Mouse (Mus musculus) lung, postnatal 10 days (tissue): ENCODE measurements around the gene Rfx2.

Experiments
- DNase-seq: peaks from one replicate; pipeline ENCODE4 v3.0.0; 2021

Gene Rfx2

GRCm38 (mm10) chr17:56831111-56831816, 451 bp upstream of the Rfx2 start:
- peak; percentile 99 for DNase-seq

DNA sequence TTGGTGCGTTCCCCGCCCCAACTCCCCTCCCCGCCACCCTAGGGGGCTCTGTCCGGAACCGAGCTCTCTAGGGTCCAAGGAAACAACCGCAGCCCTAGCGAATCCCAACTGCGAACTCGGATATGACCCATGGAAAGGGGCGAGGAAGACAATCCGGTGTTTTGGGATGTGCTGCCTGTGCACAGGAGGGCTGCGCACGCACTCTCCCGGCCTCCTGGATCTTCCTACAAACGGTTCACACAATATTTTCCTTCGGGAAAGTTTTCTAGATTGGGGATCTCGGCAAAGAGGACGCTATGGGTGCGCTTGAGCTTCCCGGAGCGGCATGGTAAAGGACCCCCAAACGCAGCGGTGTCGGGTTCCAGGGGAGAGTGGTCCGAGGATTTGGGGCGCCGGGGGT, 1.0 kb downstream of the Rfx2 start:
- no peak for DNase-seq

GRCm38 (mm10) chr17:56829171-56829570, 1.6 kb downstream of the Rfx2 start:
- no peak for DNase-seq

DNA sequence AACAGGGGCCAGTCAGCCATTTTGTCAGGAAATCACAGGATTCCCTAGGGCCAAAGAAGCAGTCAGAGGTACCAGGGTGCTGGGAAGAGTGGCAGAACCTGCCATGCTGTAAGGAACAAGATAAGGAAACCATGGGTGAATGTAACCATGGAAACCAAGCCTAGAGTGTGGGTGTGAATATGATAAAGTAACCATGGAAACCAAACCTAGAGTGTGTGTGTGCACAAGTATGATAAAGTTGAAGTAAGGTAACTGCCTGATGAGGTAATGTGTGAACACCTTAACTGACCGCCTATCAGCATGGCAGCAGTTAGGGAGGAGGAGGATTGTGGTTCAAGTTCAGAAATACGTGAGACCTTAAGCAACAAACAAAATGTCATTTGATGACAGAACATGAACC, 4.1 kb downstream of the Rfx2 start:
- DNase-seq: no peak

DNA sequence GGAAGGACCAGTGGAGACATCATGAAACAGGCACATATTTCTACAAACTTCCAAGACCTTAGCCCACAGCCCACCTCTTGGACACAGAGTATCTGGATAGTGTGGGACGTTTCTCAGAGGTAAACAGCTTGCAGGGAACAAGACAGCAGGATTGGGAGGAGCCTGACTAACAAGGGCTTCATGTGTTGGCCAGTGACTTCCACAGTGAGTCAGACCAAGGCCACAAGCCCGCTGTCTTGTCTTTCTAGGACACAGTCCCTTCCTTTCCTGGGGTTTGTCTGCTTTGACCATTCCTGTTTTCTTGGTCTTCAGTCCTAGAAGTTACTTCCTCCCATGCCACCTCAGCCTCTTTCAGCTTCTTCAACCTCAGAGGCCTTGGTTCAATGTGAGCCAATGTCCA, 7.5 kb downstream of the Rfx2 start:
- DNase-seq: no peak

GRCm38 (mm10) chr17:56822380-56822779, 8.4 kb downstream of the Rfx2 start:
- no peak for DNase-seq

- DNase-seq: peak; percentile 42
Measured at GRCm38 (mm10) chr17:56819694-56820111, 11.1 kb downstream of the Rfx2 start.

GRCm38 (mm10) chr17:56819032-56819545, 11.7 kb downstream of the Rfx2 start:
- no peak for DNase-seq

DNA sequence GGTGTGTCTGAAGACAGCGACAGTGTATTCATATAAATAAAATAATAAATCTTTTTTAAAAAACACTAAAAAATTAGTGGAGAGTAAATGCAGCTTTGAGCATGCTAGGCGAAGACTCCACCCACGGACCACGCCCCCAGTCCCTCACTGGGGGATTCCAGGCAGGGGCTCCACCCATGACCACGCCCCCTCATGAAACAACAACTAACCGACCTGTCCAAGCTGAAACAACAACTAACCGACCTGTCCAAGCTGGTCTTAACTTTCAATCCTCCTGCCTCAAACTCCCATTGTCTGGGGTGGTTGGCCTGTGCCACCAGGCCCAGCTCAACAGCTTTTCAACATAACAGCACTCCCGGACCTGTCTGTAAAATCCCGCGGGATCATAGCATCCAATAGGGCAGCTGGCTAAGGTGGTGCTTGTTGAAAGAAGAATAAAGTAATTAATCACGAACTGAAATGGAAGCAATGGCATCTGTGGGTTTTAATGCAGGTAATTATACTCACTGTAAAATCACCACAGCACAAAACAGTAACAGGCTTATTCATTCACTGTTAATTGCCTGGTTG, 12.7 kb downstream of the Rfx2 start:
- peak; percentile 47 for DNase-seq

DNA sequence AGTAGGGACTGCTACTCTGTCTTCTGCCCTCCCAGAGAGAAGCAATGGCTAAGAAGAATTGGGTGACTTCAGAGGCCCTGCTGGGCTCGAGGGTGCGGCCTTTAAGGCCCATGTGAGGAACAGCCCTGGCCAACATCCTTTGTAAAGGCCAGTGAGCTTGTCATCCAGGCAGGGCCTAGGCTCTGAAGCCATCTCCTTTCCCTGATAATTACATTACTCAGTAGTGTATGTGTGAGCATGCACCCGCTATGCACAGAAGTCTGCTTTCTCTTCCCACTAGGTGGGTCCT, 15.8 kb downstream of the Rfx2 start:
- no peak for DNase-seq

DNA sequence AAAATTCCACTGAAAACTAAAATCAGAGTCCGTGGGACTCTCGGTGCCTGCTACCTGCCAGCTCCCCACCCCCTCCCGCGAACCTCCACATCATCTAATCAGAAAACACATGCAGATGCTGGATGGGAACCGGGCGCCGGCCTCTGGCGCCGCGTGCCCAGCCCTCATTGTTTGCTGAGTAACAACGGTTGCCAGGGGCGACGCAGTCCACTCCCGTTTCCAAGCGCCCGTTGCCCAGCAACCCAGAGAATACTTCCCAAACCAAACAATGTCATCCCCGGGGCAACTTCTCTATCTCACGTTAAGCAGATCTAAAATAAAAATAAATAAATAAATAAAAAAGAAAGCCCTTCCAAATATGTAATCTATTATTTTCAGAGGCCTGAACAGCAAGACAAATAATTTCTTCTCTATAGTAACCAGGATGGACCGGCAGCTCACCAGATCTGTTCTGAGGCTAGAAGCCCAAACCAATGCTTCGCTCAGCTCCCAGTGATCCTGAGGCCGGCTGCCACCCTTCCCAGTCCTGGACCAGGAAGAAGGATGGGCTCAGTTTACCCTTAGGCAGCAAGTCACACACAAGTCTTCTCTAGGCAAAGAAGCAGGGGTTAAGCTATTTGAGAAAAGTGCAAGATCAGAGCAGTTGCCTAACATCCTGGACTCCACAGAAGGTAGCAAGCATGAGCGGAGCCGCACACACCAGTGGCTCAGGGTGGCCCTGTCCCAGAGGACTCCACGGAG, 16.3 kb downstream of the Rfx2 start:
- peak; percentile 94 for DNase-seq

DNA sequence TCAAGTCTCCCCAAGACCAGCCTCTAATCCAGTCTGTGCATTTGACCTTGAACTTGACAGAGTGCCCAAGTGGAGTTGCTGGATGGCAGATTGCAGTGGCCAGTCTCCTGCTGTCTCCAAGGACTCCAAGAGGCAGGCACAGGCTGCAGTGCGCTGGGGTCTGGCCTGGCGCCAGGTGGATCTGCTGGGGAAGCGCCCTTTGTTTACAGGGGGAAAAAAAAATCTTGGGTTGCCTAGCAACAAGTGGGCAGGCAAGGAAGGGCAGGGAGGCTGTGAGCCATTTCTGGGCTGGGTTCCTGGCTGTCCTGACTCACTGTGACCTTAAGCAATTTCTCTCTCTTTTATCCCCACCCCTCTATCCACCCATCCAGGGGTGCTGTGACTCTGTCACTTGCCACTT, 20.6 kb downstream of the Rfx2 start:
- peak; percentile 94 for DNase-seq

DNA sequence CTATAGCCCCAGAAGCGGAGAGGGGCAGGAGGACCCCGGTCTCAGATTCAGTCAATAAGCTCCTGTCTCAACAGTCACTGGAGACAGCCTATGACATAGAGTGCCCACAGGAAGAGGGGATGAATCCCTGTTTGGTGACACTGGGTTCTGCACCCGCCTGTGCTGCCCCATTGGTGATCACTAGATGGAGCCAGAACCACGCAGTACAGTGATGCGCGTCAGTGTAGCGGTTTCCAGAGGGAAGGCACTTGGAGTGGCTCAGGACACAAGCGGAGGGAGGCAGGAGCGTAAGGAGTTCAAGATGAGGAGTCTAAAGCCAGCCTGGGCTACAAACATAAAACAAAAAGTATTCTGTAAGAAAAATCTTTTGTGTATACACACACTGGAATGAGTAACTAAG, 22.3 kb downstream of the Rfx2 start:
- peak; percentile 90 for DNase-seq

- DNase-seq: peak; percentile 32
Measured at GRCm38 (mm10) chr17:56805784-56806183, 25.0 kb downstream of the Rfx2 start.

DNA sequence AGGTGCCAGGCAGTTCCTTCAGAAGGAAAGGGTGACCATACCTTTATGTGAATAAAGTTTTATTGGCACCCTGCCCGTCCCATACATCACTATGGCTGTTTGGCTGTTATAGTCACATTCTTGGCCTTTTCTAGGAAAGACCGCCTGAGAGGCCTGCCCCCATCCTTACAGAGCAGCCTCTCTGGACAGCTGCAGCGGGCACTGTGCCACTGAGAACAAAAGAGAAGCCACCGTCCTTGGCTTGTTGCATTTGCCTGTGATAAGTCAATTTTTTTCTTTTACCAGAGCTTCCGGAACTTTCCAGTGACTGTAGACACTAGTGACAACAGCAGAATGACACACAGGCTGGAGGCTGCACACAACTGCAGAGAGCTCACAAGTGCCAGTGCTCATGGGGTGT, 25.9 kb downstream of the Rfx2 start:
- DNase-seq: no peak

DNA sequence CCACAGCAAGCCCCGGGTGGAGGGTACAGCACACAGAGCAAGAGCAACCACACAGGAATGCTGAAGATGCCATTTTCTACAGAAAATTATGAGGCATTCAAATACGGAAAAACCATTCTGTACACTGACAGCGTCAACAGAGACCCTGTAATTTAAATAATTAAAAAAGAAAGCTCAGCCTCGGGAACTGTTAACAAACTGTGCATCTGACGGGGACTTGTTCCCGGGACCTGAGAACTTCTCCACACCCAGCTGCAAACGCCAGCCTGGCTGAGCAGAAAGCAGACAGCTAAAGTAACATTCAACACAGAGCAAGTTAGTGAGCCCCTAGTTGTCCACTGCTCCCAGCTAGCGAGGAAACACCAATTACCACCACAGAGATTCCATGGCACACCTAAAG, 28.7 kb downstream of the Rfx2 start:
- DNase-seq: no peak

GRCm38 (mm10) chr17:56799276-56799675, 31.5 kb downstream of the Rfx2 start:
- DNase-seq: no peak

GRCm38 (mm10) chr17:56793614-56794319, 37.0 kb downstream of the Rfx2 start:
- no peak for DNase-seq

DNA sequence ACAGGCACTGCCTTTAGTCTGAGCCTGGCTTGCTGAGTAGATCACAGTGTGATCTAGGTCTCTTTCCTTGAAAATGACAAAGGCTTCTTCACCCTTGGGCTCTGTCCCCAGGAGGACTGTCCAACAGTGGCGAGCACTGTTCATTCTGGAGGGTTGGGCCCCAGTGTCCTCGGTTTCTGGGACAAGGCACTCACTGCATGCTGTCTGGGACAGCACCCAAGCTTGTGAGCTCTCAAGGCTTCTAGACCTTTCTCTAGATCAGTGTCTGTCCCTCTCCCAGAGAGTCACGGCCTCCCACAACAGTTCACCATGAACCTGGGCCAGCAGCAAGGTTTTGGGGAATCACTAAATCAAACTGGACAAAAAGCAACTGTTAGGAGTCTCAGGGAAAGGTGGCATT, 38.2 kb downstream of the Rfx2 start:
- DNase-seq: no peak

DNA sequence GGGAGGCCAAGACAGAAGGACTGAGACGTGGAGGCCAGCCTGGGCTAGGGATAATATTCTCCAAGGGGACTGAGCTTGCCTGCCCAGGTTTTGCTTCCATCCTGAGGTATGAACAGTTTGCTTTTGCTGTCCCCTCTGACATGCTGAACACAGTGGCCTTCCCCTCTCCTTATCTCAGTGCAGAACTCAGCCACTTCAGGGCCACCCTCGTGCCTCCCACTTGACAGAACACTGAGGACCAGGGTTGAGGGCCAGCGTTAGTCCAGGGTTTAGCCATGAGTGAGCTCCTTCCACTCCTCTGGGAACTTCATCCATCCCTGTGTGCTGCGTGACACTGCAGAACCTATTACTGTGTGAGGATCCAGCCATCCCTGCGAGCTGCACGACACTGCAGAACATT, 41.5 kb downstream of the Rfx2 start:
- no peak for DNase-seq

- no peak for DNase-seq
Measured at GRCm38 (mm10) chr17:56788886-56789285, 41.9 kb downstream of the Rfx2 start.

DNA sequence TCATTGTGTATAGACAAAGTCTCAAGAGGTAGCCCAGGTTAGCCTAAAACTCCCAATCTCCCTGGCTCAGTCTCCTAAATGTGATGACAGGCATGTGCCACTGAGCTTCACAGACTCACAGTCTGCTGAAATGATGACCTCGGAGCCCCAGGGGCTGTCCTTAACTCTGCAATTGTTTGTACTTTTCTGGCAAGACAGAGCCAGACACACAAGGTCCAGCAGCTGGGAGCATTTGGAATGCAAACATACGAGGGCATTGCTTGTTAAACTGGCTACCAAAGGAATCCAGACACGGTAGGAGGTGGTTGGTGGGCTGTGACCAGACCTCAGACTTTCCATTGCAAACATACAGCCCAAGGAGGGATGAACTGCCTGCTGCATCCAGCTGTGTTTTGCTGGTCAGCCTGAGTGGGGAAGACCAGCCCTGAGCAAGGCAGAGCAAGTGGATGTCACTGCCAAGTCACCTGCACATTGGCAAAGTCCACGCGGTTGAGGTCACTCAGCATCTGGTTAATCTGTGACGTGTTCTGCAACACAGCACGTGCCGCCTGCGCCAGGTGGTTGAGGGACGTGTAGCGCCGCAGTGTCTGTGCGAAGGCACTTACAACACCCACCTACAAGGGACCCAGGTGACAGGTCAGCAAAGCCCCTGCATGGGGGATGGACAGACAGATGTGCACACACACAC, 50.4 kb downstream of the Rfx2 start:
- DNase-seq: no peak

DNA sequence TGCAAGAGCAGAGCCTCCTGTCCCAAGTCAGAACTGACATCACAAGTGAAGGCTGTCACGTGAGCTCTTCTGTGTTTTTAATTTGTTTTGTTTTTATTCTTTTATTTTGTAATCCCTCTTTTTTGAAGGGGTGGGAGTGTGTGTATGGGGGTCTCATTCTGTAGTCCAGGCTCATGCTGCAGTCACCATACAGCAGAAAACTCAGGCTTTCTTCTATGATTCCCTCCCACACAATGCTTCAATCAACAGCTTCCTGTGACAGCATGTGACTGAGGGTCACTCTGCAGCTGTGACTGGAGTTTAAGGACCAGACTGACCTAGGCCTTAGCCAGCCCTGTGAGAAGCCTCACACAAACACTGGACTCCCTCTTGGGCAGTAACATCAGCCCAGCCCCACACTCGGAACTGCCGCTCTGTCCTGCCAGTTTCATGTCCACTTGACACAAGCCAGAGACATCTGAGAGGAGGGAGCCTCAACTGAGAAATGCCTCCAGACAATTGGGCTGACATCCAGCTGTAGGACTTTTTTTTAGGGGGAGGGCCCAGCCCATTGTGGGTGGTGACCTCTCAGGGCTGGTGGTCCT, 51.9 kb downstream of the Rfx2 start:
- DNase-seq: no peak
